Mouse (Mus musculus) liver, adult (tissue): ENCODE results near the gene Insm1.

Experiments
- GATA4 ChIP-seq: IDR thresholded peaks from 2 replicates; pipeline ENCODE4 v1.6.1; 2014; ENCODE audit warnings: mild to moderate bottlenecking, low read length; ENCODE audit not compliant: insufficient replicate concordance

Insm1 gene

DNA sequence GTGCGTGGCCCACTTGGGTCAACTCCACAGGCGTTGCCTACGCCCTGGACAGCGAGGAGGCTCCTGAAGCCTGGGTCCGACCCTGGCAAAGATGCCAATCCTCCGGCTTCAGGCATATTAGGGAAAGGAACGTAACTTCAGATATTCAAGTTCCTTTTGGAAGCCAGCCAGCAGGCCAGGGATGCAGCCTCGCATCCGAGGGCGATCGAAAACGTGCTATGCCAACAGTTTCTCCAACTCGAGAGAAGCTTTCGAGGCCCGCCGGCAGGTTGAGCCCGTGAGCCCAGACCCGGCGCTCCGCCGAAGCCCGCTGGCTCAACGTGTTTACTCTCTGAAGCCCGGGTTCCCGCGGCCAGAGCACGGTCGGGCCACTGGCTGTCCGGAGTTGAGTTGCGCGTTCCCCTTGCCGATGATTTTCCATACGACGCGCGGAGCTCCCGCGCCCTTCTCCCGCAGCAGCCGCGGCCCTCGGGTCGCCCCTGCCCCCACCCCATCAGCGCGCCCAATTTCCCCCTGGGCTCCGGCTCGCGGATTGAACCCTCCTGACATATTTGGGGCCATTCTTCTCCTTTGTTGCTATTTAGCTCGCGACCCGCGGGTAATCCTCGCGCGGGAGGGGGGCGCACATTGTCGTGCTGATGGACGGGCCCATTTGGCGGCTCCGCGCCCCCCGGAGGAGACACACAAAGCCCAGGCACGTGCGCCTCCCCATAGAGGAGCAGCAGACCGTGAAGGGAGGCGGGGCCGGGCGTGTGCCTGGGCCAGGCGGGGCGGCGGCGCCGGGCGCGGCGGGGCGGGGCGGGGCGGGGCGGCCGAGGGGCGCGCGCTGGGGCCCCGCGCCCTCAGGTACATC, at the start of gene Insm1:
Gene Insm1, plus strand, starts transcription at position 846 of the 853 bp plus-strand sequence.
- TF ChIP-seq GATA4, result no peak

DNA sequence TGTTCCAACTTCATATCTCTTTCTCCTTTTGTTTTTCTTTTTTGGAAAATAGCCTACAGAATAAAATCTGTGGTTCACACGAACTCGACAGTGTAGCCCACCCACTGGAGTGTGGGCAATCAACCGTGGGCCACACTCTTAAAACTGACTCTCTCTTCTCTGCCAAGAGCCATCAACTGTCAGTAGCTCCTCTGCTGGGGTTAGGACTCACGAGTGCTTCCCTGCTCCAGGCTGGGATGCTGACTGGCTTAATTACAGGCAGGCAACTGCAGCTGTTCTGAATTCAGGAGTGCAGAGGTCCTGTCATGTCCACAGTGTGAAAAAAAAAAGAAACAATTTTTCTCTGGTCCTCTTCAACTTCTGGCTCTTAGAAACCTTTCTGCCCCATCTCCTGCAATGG, 49.6 kb upstream of the Insm1 start:
- TF ChIP-seq GATA4, result no peak

GRCm38 (mm10) chr2:146174173-146174572, 47.5 kb upstream of the Insm1 start:
- TF ChIP-seq GATA4, result no peak

GRCm38 (mm10) chr2:146178718-146179117, 43.0 kb upstream of the Insm1 start:
- no peak for TF ChIP-seq GATA4

DNA sequence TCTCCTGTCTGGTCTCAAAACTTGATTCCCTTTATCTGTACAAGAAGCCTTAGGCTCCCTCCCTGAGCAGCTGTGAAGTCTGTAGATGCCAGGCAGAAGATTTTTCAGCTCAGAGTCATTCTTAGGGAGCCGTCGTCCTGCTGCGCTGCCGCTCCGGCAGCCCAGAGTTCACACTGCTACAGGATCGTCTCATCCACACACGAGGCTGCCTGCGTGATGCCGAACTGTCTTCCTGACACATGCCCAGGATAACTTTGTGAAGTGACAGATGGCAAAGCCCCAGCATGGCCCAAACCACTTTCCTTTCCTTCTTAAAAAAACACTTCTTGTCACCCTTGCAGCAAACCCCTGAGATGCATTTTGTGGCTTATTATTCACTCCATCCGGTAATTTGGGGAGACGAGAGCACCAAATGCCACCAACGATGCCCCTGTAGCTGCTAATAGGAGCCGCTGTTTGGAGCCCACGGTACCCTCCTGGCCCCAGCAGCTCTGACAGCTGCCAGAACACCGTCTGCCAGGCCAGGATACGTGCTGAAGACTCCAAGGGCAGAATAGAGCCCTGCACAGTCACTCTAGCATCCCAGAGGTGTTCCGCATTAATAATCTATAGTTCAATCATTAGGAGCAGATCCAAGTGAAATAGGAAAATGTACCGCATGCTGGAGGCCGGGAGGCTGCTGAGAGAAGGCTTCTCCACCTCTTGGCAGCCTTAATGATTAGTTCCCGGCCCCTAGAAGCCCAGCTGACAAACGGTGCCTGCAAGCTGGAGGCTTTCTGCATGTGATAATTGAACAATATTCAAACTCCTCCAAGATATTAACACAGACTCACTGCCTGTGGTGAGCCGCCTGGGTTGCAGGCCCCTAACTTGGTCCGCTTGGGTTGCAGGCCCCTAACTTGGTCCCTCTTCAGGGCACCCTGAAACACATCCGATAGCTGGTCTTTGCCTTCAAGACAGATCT, 37.6 kb upstream of the Insm1 start:
- no peak for TF ChIP-seq GATA4

DNA sequence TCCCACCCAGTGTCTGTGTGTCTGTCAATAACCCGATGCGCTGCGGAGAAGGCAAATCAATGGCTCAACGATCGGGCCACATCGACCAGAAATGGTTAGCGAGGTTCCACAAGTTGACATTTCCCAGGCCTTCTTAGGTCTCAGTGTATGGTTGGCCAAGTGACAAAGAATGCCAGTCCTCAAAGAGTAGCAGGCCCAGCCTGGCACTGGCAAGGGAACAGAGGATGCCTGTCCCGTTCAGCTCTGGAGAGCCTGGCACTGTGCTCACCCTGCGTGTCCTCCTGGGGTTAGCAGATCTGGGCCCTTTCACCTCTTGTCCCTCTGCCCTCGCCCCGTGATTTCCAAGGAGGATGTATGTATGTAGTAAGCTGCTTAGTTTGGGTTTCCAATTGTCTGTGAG, 25.6 kb upstream of the Insm1 start:
- no peak for TF ChIP-seq GATA4

DNA sequence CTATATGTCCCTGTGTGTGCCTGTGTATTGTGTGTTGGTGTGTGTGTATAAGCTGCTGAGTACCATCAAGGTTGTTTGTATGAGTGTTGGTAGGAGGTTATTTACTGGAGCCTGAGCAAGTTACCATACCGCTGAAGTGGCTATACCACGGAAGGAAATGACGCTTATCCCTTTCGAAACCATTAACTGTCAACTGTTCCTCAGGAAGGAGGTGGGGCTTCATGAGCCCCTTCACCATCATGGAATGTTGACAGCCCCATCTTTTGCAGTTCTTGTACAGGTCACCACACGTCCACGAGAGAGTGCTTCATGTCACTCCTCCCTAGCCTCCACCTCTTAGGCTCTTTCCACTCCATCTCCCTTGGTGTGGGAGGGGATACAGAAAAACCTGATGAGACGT, 23.8 kb upstream of the Insm1 start:
- no peak for TF ChIP-seq GATA4

DNA sequence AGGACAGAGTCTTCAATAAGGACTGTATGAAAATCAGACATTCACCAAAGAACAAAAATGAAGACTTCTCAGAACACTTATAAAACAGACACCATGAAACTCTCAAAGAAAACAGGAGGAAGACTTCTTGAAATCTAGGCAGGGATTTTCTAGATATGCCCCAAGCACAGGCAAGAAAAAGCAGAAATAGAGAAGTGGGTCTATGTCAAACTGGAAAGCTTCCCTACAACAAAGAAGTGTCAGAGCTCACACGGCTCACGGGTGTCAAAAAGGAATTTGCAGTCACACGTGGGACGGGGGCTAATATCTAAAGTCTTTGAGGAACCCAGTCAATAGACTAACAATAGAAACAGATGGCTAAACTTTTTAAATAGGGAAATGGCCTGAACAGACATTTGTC, 10.8 kb upstream of the Insm1 start:
- no peak for TF ChIP-seq GATA4

DNA sequence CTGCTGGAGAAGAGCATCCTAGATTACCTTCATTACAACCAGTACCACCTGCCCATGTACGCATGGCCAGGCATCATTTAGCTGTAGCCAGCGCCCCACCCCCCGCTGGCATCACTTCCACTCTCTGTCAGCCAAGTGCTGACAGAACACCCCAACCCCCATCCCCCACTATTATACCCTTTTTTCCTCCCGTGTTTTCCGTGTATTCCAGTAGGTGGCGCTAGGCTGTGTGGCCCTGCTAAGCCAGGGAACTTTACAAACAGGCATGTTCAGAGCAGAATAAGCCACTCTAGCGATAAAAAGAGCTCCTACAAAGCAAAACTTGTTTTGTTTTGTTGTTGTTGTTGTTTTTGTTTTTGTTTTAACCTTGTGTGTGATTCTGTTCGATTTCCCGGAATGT, 7.0 kb upstream of the Insm1 start:
- no peak for TF ChIP-seq GATA4

DNA sequence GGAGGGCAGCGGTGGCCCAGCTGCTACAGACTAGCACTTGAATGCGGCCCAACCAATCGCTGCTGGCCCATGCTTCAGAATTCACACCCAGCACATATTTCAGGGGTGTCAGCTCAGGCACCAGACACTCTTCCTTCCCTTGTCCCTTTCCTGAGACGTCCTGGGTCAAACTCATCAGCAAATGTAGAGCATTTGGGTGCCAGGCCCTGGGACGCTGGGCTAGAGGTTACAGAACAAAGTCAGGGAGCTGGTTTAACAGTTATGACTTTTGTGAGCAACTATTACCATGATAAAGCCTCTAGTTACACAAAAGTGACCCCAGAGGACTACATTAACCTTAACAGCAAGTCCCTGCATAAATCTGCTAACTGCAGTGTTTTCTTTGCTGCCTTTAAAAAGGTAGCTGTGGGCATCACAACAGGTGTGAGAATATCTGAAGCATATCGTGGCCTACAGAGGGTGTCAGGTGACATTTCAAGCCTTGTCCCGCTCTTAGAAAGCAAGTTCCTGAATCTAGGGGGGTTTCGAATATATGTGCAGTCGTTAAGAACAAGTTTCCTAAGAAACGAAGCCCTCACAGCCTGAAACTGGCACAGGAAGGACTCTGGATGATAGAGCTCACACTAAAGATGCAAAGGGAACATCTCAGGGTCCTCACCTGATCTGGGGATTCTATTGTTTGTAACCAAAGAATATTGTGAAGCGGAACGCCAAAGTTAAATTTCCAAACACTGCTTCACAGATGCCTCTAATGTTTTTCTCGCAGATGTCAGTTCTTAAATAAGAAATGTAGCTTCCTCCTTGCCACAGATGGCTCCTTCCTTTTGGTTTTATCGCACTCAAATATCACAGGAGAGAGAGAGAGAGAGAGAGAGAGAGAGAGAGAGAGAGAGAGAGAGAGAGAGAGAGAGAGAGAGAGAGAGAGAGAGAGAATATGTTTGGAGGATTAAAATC, 5.3 kb upstream of the Insm1 start:
- no peak for TF ChIP-seq GATA4

GRCm38 (mm10) chr2:146217227-146217980, 4.3 kb upstream of the Insm1 start:
- TF ChIP-seq GATA4, result no peak

GRCm38 (mm10) chr2:146218161-146218691, 3.5 kb upstream of the Insm1 start:
- no peak for TF ChIP-seq GATA4

GRCm38 (mm10) chr2:146218881-146219535, 2.7 kb upstream of the Insm1 start:
- no peak for TF ChIP-seq GATA4
